Mouse (Mus musculus) lung, postnatal 0 days (tissue): ENCODE data around the gene Phlpp1. TPM values are rescaled to one million over a fixed set of nuclear protein-coding genes. Genes with fewer than 3 reads are reported as not detected.

Experiments
- ATAC-seq: fragments of 200-750 bp; cut with Nextera tagmentation; 2 replicates; pipeline ENCODE4 v1.8.0; 2017; ENCODE audit warnings: moderate library complexity
- DNase-seq: peaks from one replicate; pipeline ENCODE4 v3.0.0-alpha.2; 2016; ENCODE audit warnings: low spot score
- H3K27ac ChIP-seq: fragments of 300-500 bp; sonication (generic); 2 replicates; pipeline ENCODE4 v1.5.1; 2014; ENCODE audit warnings: antibody characterized with exemption, mild to moderate bottlenecking, low read length, mixed read lengths
- H3K27me3 ChIP-seq: fragments of 300-500 bp; sonication (generic); replicated peaks from 2 replicates; pipeline ENCODE4 v1.6.1; 2014; ENCODE audit warnings: low read length, mixed read lengths; ENCODE audit not compliant: insufficient read depth
- H3K36me3 ChIP-seq: fragments of 300-500 bp; sonication (generic); 2 replicates; pipeline ENCODE4 v1.6.1; 2014; ENCODE audit warnings: low read length, mixed read lengths; ENCODE audit not compliant: insufficient read depth
- H3K4me1 ChIP-seq: fragments of 300-500 bp; sonication (generic); 2 replicates; pipeline ENCODE4 v1.6.1; 2014; ENCODE audit warnings: antibody characterized with exemption, low read depth, low read length, mixed read lengths; ENCODE audit not compliant: insufficient read depth
- H3K4me2 ChIP-seq: fragments of 300-500 bp; sonication (generic); replicated peaks from 2 replicates; pipeline ENCODE4 v1.6.1; 2014; ENCODE audit warnings: low read depth, mild to moderate bottlenecking, low read length, moderate library complexity, mixed read lengths
- H3K4me3 ChIP-seq: fragments of 300-500 bp; sonication (generic); 2 replicates; pipeline ENCODE4 v1.5.1; 2014; ENCODE audit warnings: low read depth, low read length
- H3K9ac ChIP-seq: fragments of 300-500 bp; sonication (generic); replicated peaks from 2 replicates; pipeline ENCODE4 v1.6.1; 2014; ENCODE audit warnings: low read depth, mild to moderate bottlenecking
- H3K9me3 ChIP-seq: fragments of 300-500 bp; sonication (generic); 2 replicates; pipeline ENCODE4 v1.6.1; 2016; ENCODE audit warnings: low read length, mixed read lengths
- CTCF ChIP-seq: IDR thresholded peaks from 2 replicates; pipeline ENCODE4 v1.5.1; 2016; ENCODE audit warnings: antibody characterized with exemption, mild to moderate bottlenecking
- EP300 ChIP-seq: IDR thresholded peaks from 2 replicates; pipeline ENCODE4 v1.6.1; 2016; ENCODE audit warnings: antibody characterized with exemption, mild to moderate bottlenecking, control low read depth
- WGBS: fragments of 180-500 bp; shearing (Covaris S2); extraction: QIAGEN DNeasy Blood & Tissue Kit; methylation state at CpG from one replicate; pipeline ENCODE4 v1.1.7; 2014; 5-methylcytosine and 5-hydroxymethylcytosine counted together
- polyA plus RNA-seq: library from polyadenylated mRNA; unstranded; fragments of >200 nt; fragmentation: Nextera tagmentation; extraction: Ambion mirVana; gene quantifications from 2 replicates; pipeline ENCODE4 v1.2.1, GENCODE M21; 2015

The Phlpp1 gene
- polyA plus RNA-seq, 1 experiment from 2014 or later, result 4.3 TPM

DNA sequence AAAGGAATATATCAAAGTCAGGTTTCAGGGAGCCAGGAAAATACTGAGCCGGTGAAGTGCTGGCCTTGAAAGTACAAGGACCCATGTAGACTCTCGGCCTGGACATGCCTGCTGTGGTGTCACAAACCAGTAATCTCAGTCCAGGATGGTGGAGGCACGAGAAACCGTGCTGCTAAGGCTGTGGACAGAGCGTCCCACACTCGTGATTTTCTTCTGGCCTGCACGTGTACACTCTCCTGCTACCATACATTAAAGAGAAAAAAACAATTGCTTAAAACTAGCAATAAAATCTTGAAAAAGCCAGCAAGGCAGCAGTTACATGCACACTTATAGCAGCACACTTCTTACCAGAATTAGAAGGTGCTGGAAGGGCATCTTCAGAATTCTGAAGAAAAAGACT, 104.2 kb downstream of the Phlpp1 start:
- no peak overlapping the region for H3K4me2 ChIP-seq

DNA sequence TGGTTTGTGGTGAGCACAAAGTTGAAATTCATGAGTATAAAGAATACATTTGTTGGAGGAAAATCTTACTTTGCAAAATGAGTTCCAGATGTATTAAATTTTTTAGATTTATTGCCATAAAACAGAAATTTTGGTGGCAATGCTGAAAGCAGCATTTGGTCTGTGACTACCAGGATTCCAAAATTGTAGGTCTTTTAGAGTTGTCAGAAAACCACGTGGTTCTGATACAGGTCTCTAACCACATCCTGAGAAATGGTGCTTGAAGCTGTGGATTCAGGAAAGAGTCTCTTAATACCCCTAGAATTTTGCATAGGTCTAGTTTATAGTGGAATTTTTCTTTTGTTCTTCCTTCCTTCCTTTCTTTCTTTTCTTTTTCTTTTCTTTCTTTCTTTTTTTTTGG, 105.3 kb downstream of the Phlpp1 start:
- Histone ChIP-seq H3K9ac (no peak overlapping the region), H3K27ac (no peak overlapping the region), H3K9me3 (no peaks in the 10 kb centered on the region), H3K4me2 (no peak overlapping the region), H3K4me1 (peaks cover 7% of the 10 kb centered on the region; the same call in 1 of the 2 replicates), H3K27me3 (no peaks in the 10 kb centered on the region), H3K4me3 (no peak overlapping the region), H3K36me3 (no peaks in the 10 kb centered on the region)
- no peak for ATAC-seq
- no peak for TF ChIP-seq EP300
- TF ChIP-seq CTCF, result no peak
- DNase-seq, result no peak
- 64% methylated on average over 1 of the region's 1 CpGs for WGBS

More for the DNA sequence above, 104.2 kb downstream of the Phlpp1 start:
- no peak overlapping the region for H3K4me3 ChIP-seq
- H3K4me1 ChIP-seq, result peaks cover 7% of the 10 kb centered on the region; the same call in 1 of the 2 replicates
- no peak overlapping the region for H3K27ac ChIP-seq
- DNase-seq (no peak), ATAC-seq (no peak)
- H3K9me3 ChIP-seq, result no peaks in the 10 kb centered on the region
- no peak for TF ChIP-seq EP300
- no peak for TF ChIP-seq CTCF
- 69% methylated on average over 7 of the region's 7 CpGs for WGBS
- no peak overlapping the region for H3K9ac ChIP-seq
- H3K27me3 ChIP-seq, result no peaks in the 10 kb centered on the region
- no peaks in the 10 kb centered on the region for H3K36me3 ChIP-seq

DNA sequence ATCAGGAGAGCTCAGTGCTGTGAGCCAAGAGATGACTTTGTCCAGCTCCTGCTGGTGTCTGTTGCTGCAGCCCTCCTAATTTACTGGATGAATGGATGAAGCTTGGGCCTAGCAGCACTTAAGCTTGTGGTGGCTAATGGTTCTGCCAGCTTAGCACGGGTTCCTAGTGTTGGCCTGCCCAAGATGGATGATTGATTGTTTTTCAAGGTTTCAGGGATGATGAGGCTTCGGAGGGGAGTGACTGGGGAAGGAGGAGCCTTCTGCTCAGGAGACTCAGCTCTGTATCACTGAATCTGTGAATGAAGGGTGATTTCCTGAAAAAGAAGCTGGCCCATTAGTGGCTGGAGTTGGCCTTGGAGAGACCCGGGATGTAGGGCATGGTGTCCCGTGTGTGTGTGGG, 105.7 kb downstream of the Phlpp1 start:
- Histone ChIP-seq H3K4me2 (no peak overlapping the region), H3K36me3 (no peaks in the 10 kb centered on the region), H3K9ac (no peak overlapping the region), H3K4me1 (peaks cover 7% of the 10 kb centered on the region; the same call in 1 of the 2 replicates), H3K27ac (no peak overlapping the region), H3K27me3 (no peaks in the 10 kb centered on the region), H3K9me3 (no peaks in the 10 kb centered on the region), H3K4me3 (no peak overlapping the region)
- WGBS, result 49% methylated on average over 4 of the region's 4 CpGs
- no peak for ATAC-seq
- no peak for DNase-seq
- TF ChIP-seq CTCF (no peak), EP300 (no peak)

DNA sequence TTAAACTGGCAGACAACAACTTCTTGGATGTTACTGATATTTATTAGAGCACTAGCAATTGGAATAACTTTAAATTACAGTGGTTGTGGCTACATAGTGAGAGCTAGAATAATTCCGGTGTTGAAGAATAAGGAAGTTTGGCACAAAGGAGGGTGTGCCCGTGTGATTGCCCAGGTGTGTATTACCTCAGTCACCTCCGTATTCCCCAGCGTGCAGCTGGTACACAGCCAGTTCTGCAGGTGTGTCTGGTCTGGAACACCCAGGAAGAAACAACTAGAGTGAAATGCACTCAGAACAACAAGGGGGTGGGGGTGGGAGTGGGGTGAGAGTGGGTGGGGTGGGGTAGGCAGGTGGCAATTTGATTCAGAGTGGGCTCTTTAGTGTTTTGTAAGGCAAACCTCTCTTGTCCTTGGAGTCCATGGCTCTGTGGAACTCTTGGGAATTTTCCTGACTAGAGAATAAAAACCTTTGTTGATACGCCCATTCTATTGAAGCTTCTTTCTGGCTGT, 107.1 kb downstream of the Phlpp1 start:
- Histone ChIP-seq H3K27me3 (no peaks in the 10 kb centered on the region), H3K9ac (no peak overlapping the region), H3K4me1 (peaks cover 7% of the 10 kb centered on the region; the same call in 1 of the 2 replicates), H3K9me3 (no peaks in the 10 kb centered on the region), H3K4me3 (no peak overlapping the region), H3K27ac (no peak overlapping the region), H3K36me3 (no peaks in the 10 kb centered on the region), H3K4me2 (no peak overlapping the region)
- 0 out of 2 replicates have a peak, but pooled peaks have one; percentile 33 for ATAC-seq
- no peak for TF ChIP-seq CTCF
- no peak for TF ChIP-seq EP300
- peak; percentile 49 for DNase-seq
- WGBS, result 74% methylated on average over 5 of the region's 5 CpGs

DNA sequence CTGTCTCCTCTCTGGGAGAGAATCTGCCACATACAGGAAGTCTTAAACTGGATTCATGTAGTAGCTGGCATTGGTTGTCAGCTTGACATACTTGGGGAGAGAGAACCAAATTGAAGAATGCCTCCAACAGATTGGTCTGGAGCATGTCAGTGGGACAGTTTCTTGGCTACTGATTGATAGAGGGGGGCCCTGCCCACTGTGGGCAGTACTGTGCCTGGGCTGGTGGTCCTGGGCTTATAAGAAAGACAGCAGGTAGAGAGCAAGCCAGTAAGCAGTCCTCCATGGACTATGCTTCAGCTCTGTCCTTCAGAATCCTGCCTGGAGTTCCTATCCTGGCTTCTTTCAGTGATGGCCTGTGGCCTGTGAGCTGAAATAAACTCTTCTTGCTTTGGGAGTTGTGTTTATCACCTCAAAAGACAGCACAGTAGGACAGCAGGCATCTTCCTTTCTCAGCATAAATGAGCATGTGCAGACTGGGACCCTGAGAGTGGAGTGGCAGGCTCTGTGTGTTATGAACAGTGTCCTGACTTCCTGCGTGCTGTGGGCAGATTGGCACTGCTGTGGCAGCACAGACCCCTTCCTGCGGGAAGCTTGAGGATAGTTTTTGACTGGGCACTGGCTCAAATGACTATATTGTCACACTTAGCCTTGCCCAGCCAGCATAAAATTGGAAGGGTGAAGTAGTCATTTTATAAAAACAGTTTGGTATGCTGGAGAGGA, 108.0 kb downstream of the Phlpp1 start:
- H3K27ac ChIP-seq, result no peak overlapping the region
- H3K9ac ChIP-seq, result no peak overlapping the region
- peak; percentile 29; the same call in 1 of the 2 replicates for ATAC-seq
- DNase-seq, result no peak
- H3K36me3 ChIP-seq, result no peaks in the 10 kb centered on the region
- H3K9me3 ChIP-seq, result no peaks in the 10 kb centered on the region
- no peak for TF ChIP-seq CTCF
- TF ChIP-seq EP300, result no peak
- H3K4me1 ChIP-seq, result peaks cover 7% of the 10 kb centered on the region; the same call in 1 of the 2 replicates
- WGBS, result 60% methylated on average over 2 of the region's 2 CpGs
- no peak overlapping the region for H3K4me2 ChIP-seq
- H3K27me3 ChIP-seq, result no peaks in the 10 kb centered on the region
- no peak overlapping the region for H3K4me3 ChIP-seq

DNA sequence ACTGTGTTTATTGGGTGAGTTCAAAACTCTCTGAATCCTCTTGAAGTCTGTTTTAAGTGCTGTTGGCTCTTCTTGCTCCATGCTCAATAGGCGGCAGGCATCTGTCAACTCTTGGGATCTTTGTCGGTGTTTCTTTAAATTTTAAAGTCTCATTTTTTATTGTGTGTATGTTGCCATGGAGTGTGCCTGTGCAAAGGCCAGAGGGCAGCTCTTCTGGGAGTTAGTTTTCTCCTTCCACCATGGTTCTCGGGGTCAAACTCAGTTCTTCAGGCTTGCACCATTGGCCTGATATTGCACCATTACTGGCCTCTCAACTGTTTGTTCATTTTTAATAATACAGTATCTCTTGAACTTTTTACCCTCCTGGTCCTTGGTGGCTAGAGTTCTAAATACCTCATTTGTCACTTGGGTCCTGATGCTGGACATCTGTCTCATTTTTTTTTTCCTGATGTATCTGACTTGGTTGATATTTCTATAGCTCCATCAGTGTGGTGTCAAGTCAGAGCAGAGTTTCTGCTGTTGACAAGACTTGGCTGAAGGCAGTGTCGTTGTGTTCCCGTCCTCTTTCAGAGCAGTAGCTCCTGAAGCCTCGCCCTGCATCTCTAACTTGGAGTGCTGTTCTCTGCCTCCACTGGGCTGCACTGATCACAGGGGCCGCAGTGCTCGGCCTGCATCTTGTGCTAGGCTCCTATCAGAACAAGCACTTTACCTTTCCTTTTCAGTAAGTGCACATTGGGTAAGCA, 108.8 kb downstream of the Phlpp1 start:
- DNase-seq (peak; percentile 69), ATAC-seq (peak; percentile 80)
- Histone ChIP-seq H3K9me3 (no peaks in the 10 kb centered on the region), H3K4me3 (no peak overlapping the region), H3K9ac (no peak overlapping the region), H3K4me2 (no peak overlapping the region), H3K27ac (no peak overlapping the region), H3K36me3 (no peaks in the 10 kb centered on the region), H3K4me1 (peaks cover 7% of the 10 kb centered on the region; the same call in 1 of the 2 replicates), H3K27me3 (no peaks in the 10 kb centered on the region)
- 41% methylated on average over 8 of the region's 8 CpGs for WGBS
- TF ChIP-seq CTCF (no peak), EP300 (0 out of 2 replicates have a peak, but pooled peaks have one; percentile 32)
